Mouse (Mus musculus): ENCODE measurements around the gene B430306N03Rik.

DNA sequence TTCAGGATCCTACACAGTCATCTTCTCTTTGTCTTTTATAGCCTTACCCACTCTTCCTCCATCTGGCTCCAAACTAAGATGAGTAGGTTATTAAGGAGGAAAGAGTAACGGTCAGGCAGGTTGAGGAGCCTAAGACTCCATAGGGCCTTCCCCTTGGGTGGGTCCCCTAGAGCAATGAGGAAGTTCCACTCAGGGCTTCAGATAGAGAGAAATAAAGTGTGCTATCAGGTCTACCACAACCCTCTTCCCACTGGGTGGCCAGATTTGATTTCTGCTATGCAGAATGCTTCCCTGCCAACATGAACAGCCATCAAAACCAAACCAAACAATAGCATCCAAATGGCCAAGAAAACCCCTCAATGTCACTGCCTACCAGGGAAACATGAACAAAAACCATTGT, 48.4 kb upstream of the B430306N03Rik start:
- no peak for TF ChIP-seq POLR2A (IDR thresholded peaks at IDR 0.05; ENCODE audit: insufficient read depth, low read depth, low read length)
- no peak for TF ChIP-seq CTCF (IDR thresholded peaks at IDR 0.05; ENCODE audit: insufficient read depth, low read depth, low read length)

Measured in olfactory bulb, adult 2 months (tissue).